Mouse (Mus musculus): ENCODE data around the gene Cdiptos. TPM values are rescaled to one million over a fixed set of nuclear protein-coding genes. Genes with fewer than 3 reads are reported as not detected.

Gene Cdiptos
- polyA plus RNA-seq, 1 experiment from 2014 or later = 0.50 TPM

GRCm38 (mm10) chr7:126928384-126929037 lies 47.4 kb downstream of the Cdiptos start, which contains the start of gene Kctd13:
Gene Kctd13, plus strand, starts transcription at chr7:126928879.
- Histone ChIP-seq H3K4me3 (peak within 1 kb of the TSS; percentile 86), H3K27me3 (replicated peaks; ENCODE audit: low read depth, poor library complexity, severe bottlenecking) (no peaks in the 10 kb centered on the region), H3K27ac (replicated peaks) (peak within 1 kb of the TSS; percentile 88), H3K36me3 (replicated peaks) (peaks cover 35% of the 10 kb centered on the region), H3K4me1 (peaks cover 21% of the 10 kb centered on the region), H3K9me3 (no peaks in the 10 kb centered on the region)
- peak; percentile 94 for DNase-seq (ENCODE audit: low spot score)
- WGBS = 4% methylated on average over 56 of the region's 56 CpGs

GRCm38 (mm10) chr7:126926299-126926698 lies 49.6 kb downstream of the Cdiptos start:
- H3K27ac ChIP-seq (replicated peaks) = no peak overlapping the region
- peaks cover 25% of the 10 kb centered on the region for H3K4me1 ChIP-seq
- no peak for DNase-seq (ENCODE audit: low spot score)
- no peaks in the 10 kb centered on the region for H3K27me3 ChIP-seq (replicated peaks; ENCODE audit: low read depth, poor library complexity, severe bottlenecking)
- no peak overlapping the region for H3K4me3 ChIP-seq
- WGBS = 52% methylated on average over 3 of the region's 3 CpGs
- H3K36me3 ChIP-seq (replicated peaks) = peaks cover 13% of the 10 kb centered on the region
- no peaks in the 10 kb centered on the region for H3K9me3 ChIP-seq

- H3K9me3 ChIP-seq = no peaks in the 10 kb centered on the region
- H3K4me3 ChIP-seq = no peak overlapping the region
- H3K36me3 ChIP-seq (replicated peaks) = no peaks in the 10 kb centered on the region
- H3K4me1 ChIP-seq = peaks cover 11% of the 10 kb centered on the region
- no peak for DNase-seq (ENCODE audit: low spot score)
- H3K27ac ChIP-seq (replicated peaks) = peak overlapping the region; percentile 63
- H3K27me3 ChIP-seq (replicated peaks; ENCODE audit: low read depth, poor library complexity, severe bottlenecking) = no peaks in the 10 kb centered on the region
- WGBS = 79% methylated on average over 5 of the region's 5 CpGs
These were observed 51.9 kb downstream of the Cdiptos start for GRCm38 (mm10) chr7:126923999-126924398.

- Histone ChIP-seq H3K4me1 (peaks cover 10% of the 10 kb centered on the region), H3K27ac (replicated peaks) (peak within 1 kb of the TSS; percentile 72), H3K27me3 (replicated peaks; ENCODE audit: low read depth, poor library complexity, severe bottlenecking) (no peaks in the 10 kb centered on the region), H3K36me3 (replicated peaks) (no peaks in the 10 kb centered on the region), H3K9me3 (no peaks in the 10 kb centered on the region), H3K4me3 (peak within 1 kb of the TSS; percentile 39)
- no peak for DNase-seq (ENCODE audit: low spot score)
- 71% methylated on average over 5 of the region's 5 CpGs for WGBS
These were observed 53.3 kb downstream of the Cdiptos start, which contains the start of gene Tmem219 for GRCm38 (mm10) chr7:126922624-126923060. Gene Tmem219, minus strand, starts transcription at chr7:126922917.

Other genes starting within 250 kb of the Cdiptos start
- 51.9 and 57.2 TPM in 2 replicates for gene Mapk3, start 216.5 kb downstream of the Cdiptos start, polyA plus RNA-seq (2016; fragmentation: Nextera tagmentation; extraction: Ambion mirVana)
- gene Gdpd3, start 209.8 kb downstream of the Cdiptos start, polyA plus RNA-seq (2016; fragmentation: Nextera tagmentation; extraction: Ambion mirVana) = 0.96 and 1.8 TPM in 2 replicates
- gene Ypel3, start 199.1 kb downstream of the Cdiptos start, polyA plus RNA-seq (2016; fragmentation: Nextera tagmentation; extraction: Ambion mirVana) = 51.1 and 64.4 TPM in 2 replicates
- gene Tbx6, start 194.6 kb downstream of the Cdiptos start, polyA plus RNA-seq (2016; fragmentation: Nextera tagmentation; extraction: Ambion mirVana) = 0.36 and 0.60 TPM in 2 replicates
- gene Ppp4c, start 183.6 kb downstream of the Cdiptos start, polyA plus RNA-seq (2016; fragmentation: Nextera tagmentation; extraction: Ambion mirVana) = 390 and 408 TPM in 2 replicates
- gene Fam57b, start 178.4 kb downstream of the Cdiptos start, polyA plus RNA-seq (2016; fragmentation: Nextera tagmentation; extraction: Ambion mirVana) = 0.80 and 1.2 TPM in 2 replicates
- not detected in 2 replicates for gene 4930451I11Rik, start 144.5 kb downstream of the Cdiptos start, polyA plus RNA-seq (2016; fragmentation: Nextera tagmentation; extraction: Ambion mirVana)
- gene Doc2a, start 128.7 kb downstream of the Cdiptos start, polyA plus RNA-seq (2016; fragmentation: Nextera tagmentation; extraction: Ambion mirVana) = 3.1 and 5.5 TPM in 2 replicates
- gene Hirip3, start 114.1 kb downstream of the Cdiptos start, polyA plus RNA-seq (2016; fragmentation: Nextera tagmentation; extraction: Ambion mirVana) = 49.3 and 57.0 TPM in 2 replicates
- 114 and 118 TPM in 2 replicates for gene Ino80e, start 113.7 kb downstream of the Cdiptos start, polyA plus RNA-seq (2016; fragmentation: Nextera tagmentation; extraction: Ambion mirVana)
- gene Taok2, start 91.4 kb downstream of the Cdiptos start, polyA plus RNA-seq (2016; fragmentation: Nextera tagmentation; extraction: Ambion mirVana) = 55.3 and 56.9 TPM in 2 replicates
- 16.7 and 21.3 TPM in 2 replicates for gene Tmem219, start 53.2 kb downstream of the Cdiptos start, polyA plus RNA-seq (2016; fragmentation: Nextera tagmentation; extraction: Ambion mirVana)
- 20.2 and 21.3 TPM in 2 replicates for gene Kctd13, start 47.2 kb downstream of the Cdiptos start, polyA plus RNA-seq (2016; fragmentation: Nextera tagmentation; extraction: Ambion mirVana)
- gene Asphd1, start 26.5 kb downstream of the Cdiptos start, polyA plus RNA-seq (2016; fragmentation: Nextera tagmentation; extraction: Ambion mirVana) = 0.14 and 0.15 TPM in 2 replicates
- 0.77 and 1.2 TPM in 2 replicates for gene Sez6l2, start 25.5 kb downstream of the Cdiptos start, polyA plus RNA-seq (2016; fragmentation: Nextera tagmentation; extraction: Ambion mirVana)
- 79.9 and 85.2 TPM in 2 replicates for gene Cdipt, start 184 bp downstream of the Cdiptos start, polyA plus RNA-seq (2016; fragmentation: Nextera tagmentation; extraction: Ambion mirVana)
- gene Mvp, start 38.5 kb upstream of the Cdiptos start, polyA plus RNA-seq (2016; fragmentation: Nextera tagmentation; extraction: Ambion mirVana) = 4.1 TPM in 2 replicates
- 0.78 TPM in 1 of 2 replicates, not detected in the other for gene Pagr1b, start 40.4 kb upstream of the Cdiptos start, polyA plus RNA-seq (2016; fragmentation: Nextera tagmentation; extraction: Ambion mirVana)
- gene Pagr1a, start 41.3 kb upstream of the Cdiptos start, polyA plus RNA-seq (2016; fragmentation: Nextera tagmentation; extraction: Ambion mirVana) = 41.1 and 107 TPM in 2 replicates
- gene Gm42742, start 45.0 kb upstream of the Cdiptos start, polyA plus RNA-seq (2016; fragmentation: Nextera tagmentation; extraction: Ambion mirVana) = 37.7 and 92.9 TPM in 2 replicates
- 2.7 and 3.4 TPM in 2 replicates for gene Prrt2, start 45.1 kb upstream of the Cdiptos start, polyA plus RNA-seq (2016; fragmentation: Nextera tagmentation; extraction: Ambion mirVana)
- gene Maz, start 50.9 kb upstream of the Cdiptos start, polyA plus RNA-seq (2016; fragmentation: Nextera tagmentation; extraction: Ambion mirVana) = 63.6 and 68.8 TPM in 2 replicates
- 200 and 207 TPM in 2 replicates for gene Kif22, start 66.4 kb upstream of the Cdiptos start, polyA plus RNA-seq (2016; fragmentation: Nextera tagmentation; extraction: Ambion mirVana)
- not detected in 2 replicates for gene Zg16, start 111.2 kb upstream of the Cdiptos start, polyA plus RNA-seq (2016; fragmentation: Nextera tagmentation; extraction: Ambion mirVana)
- gene AI467606, start 115.3 kb upstream of the Cdiptos start, polyA plus RNA-seq (2016; fragmentation: Nextera tagmentation; extraction: Ambion mirVana) = 0.54 and 1.4 TPM in 2 replicates
- gene Qprt, start 146.1 kb upstream of the Cdiptos start, polyA plus RNA-seq (2016; fragmentation: Nextera tagmentation; extraction: Ambion mirVana) = 3.7 and 4.1 TPM in 2 replicates
- gene Spn, start 161.7 kb upstream of the Cdiptos start, polyA plus RNA-seq (2016; fragmentation: Nextera tagmentation; extraction: Ambion mirVana) = 0.04 and 0.09 TPM in 2 replicates
- gene Cd2bp2, start 220.0 kb upstream of the Cdiptos start, polyA plus RNA-seq (2016; fragmentation: Nextera tagmentation; extraction: Ambion mirVana) = 89.9 and 93.4 TPM in 2 replicates
- 31.3 and 34.4 TPM in 2 replicates for gene Tbc1d10b, start 232.4 kb upstream of the Cdiptos start, polyA plus RNA-seq (2016; fragmentation: Nextera tagmentation; extraction: Ambion mirVana)
- gene Mylpf, start 232.8 kb upstream of the Cdiptos start, polyA plus RNA-seq (2016; fragmentation: Nextera tagmentation; extraction: Ambion mirVana) = 9.3 and 10.7 TPM in 2 replicates